Mouse (Mus musculus) ES-Bruce4 (cell line): ENCODE measurements around the gene Brip1. TPM values are rescaled to one million over a fixed set of nuclear protein-coding genes. Genes with fewer than 3 reads are reported as not detected.

Source experiments
- H3K27ac ChIP-seq: 2 replicates; pipeline ENCODE4 v1.5.1; 2012; ENCODE audit warnings: low read length, inconsistent platforms; ENCODE audit not compliant: insufficient read depth
- H3K27me3 ChIP-seq: 2 replicates; pipeline ENCODE4 v1.6.1; 2012; ENCODE audit warnings: mild to moderate bottlenecking, low read length, inconsistent platforms; ENCODE audit not compliant: control insufficient read depth, poor library complexity, insufficient read depth, severe bottlenecking
- H3K36me3 ChIP-seq: 2 replicates; pipeline ENCODE4 v1.6.1; 2012; ENCODE audit warnings: inconsistent platforms, mild to moderate bottlenecking, low read length, moderate library complexity; ENCODE audit not compliant: control insufficient read depth, poor library complexity, insufficient read depth, severe bottlenecking
- H3K4me1 ChIP-seq: one replicate; pipeline ENCODE4 v1.8.1; 2011; ENCODE audit warnings: low read length; ENCODE audit not compliant: control insufficient read depth, insufficient read depth
- H3K4me3 ChIP-seq: 2 replicates; pipeline ENCODE4 v1.5.1; 2011; ENCODE audit warnings: low read depth, mild to moderate bottlenecking, low read length
- H3K9ac ChIP-seq: 2 replicates; pipeline ENCODE4 v1.6.1; 2012; ENCODE audit warnings: low read depth, mild to moderate bottlenecking, inconsistent platforms; ENCODE audit not compliant: poor library complexity, severe bottlenecking
- H3K9me3 ChIP-seq: replicated peaks from 2 replicates; pipeline ENCODE4 v1.6.1; 2012; ENCODE audit warnings: mild to moderate bottlenecking, low read length, inconsistent platforms; ENCODE audit not compliant: control insufficient read depth, poor library complexity, insufficient read depth, severe bottlenecking
- CTCF ChIP-seq: IDR thresholded peaks from one replicate; pipeline ENCODE4 v1.8.1; 2011; ENCODE audit warnings: low read depth, low read length
- EP300 ChIP-seq: IDR thresholded peaks from 2 replicates; pipeline ENCODE4 v1.6.1; 2011; ENCODE audit warnings: low read depth, low read length; ENCODE audit not compliant: insufficient read depth
- POLR2A ChIP-seq: IDR thresholded peaks from one replicate; pipeline ENCODE4 v1.8.1; 2011; ENCODE audit warnings: low read length; ENCODE audit not compliant: insufficient read depth
- polyA plus RNA-seq: library from polyadenylated mRNA; stranded (reverse); fragments of >200 nt; gene quantifications from 2 replicates; pipeline ENCODE4 v1.2.4, GENCODE M21; 2011; ENCODE audit warnings: low read depth; ENCODE audit not compliant: missing spikeins, insufficient read depth, insufficient read length

Gene Brip1
- polyA plus RNA-seq, 1 experiment = 17.6 TPM

DNA sequence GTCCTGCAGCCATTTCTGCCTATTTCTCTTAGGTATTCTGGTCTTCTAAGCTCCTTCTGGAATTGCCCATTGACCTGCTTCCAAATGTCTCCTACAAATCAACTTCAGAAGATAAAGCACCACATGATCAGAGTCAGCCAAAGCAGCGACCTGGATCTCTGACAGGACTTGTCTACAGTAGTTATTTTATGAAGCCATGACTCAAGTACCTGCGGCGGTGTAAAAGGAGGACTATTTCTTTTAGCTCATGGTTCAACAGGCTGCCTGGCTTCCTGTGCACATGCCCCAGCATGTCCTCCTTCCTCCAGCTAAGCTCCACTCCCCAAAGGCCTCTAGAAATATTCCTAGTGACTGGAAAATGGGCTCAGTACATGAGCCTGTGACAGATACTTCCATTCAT, 69.7 kb downstream of the Brip1 start:
- H3K4me3 ChIP-seq = no peak overlapping the region
- H3K27me3 ChIP-seq = no peaks in the 10 kb centered on the region
- no peak overlapping the region for H3K27ac ChIP-seq
- TF ChIP-seq POLR2A = no peak
- TF ChIP-seq EP300 = no peak
- no peak for TF ChIP-seq CTCF
- H3K4me1 ChIP-seq = no peaks in the 10 kb centered on the region
- no peaks in the 10 kb centered on the region for H3K9me3 ChIP-seq
- H3K36me3 ChIP-seq = 0 out of 2 replicates have a peak, but pooled peaks cover 2% of the 10 kb centered on the region
- no peak overlapping the region for H3K9ac ChIP-seq

DNA sequence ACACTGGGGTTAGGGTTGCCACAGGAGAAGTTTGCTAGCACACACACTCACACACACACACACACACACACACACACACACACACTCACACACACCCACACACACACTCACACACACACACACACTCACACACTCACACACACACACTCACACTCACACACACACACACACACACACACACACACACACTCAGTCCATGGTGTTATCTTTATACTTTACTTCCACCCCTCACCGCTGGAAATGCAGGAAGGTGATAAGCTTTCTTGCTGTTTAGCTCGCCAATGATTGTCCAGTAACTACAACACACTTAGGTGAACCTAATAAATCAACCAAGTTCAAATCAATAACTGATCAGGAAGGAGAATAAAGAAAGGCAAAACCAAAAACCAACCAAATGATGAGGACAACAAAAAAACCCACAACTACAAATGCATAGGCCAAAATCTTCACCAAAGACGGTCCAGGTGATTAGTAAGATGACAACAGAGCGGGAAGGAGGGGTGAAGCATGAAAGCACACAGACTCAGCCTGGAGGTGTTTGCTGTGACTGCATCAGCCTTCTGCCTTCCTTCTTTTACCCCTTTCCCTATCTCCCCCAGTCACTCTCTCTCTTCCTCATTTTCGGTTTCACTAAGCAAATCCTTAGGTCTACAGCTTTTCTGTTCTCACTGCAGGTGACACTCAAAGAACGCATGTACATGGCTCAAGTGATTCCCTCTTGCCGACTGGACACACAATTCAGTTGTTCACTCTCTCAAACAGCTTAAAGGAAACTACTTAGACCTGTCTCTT, 83.7 kb downstream of the Brip1 start:
- TF ChIP-seq CTCF = no peak
- TF ChIP-seq EP300 = no peak
- no peak for TF ChIP-seq POLR2A
- Histone ChIP-seq H3K9me3 (no peaks in the 10 kb centered on the region), H3K4me1 (no peaks in the 10 kb centered on the region), H3K4me3 (no peak overlapping the region), H3K9ac (no peak overlapping the region), H3K27me3 (no peaks in the 10 kb centered on the region), H3K36me3 (no peaks in the 10 kb centered on the region), H3K27ac (no peak overlapping the region)

DNA sequence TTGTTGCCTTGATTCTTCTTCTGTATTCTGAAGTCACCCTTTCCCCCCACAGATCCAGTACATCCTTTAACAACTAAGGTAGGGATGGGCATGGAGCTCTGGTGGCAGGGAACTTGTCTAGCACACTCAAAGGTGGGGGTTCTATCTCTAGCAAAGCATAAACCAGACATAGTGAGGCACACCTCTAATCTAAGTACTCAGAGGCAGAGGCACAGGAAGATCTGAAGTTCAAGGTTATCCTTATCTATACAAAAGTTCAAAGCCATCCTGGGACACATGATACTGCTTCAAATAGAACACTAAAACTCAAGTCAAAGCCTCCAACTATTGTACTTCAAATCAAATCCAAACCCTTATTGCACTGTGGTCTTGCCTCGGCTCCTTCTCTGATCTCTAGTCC, 85.0 kb downstream of the Brip1 start:
- TF ChIP-seq CTCF = no peak
- TF ChIP-seq POLR2A = no peak
- no peak for TF ChIP-seq EP300
- H3K9me3 ChIP-seq = no peaks in the 10 kb centered on the region
- no peaks in the 10 kb centered on the region for H3K36me3 ChIP-seq
- H3K27me3 ChIP-seq = no peaks in the 10 kb centered on the region
- H3K4me3 ChIP-seq = no peak overlapping the region
- no peak overlapping the region for H3K9ac ChIP-seq
- no peak overlapping the region for H3K27ac ChIP-seq
- no peaks in the 10 kb centered on the region for H3K4me1 ChIP-seq

DNA sequence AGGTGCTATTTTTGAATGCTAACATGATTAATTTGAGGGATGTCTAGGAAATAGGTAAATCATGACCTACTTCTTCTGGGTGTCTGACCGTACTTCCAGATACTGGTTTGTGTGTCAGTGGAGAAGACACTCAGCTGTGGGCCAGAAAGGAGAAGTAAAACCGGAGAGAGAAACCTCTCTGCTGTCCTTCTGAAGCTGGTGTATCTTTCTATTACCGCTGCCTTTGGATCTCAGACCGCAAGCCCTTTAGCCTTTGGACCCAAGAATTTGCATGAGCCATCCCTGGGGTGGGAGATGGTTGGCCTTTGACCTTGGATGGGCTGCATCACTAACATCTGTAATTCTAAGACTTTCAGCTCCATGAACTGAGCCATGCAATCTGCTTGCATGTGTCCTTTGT, 93.7 kb downstream of the Brip1 start:
- H3K9ac ChIP-seq = no peak overlapping the region
- H3K4me3 ChIP-seq = no peak overlapping the region
- no peak overlapping the region for H3K27ac ChIP-seq
- no peaks in the 10 kb centered on the region for H3K36me3 ChIP-seq
- H3K9me3 ChIP-seq = no peaks in the 10 kb centered on the region
- H3K27me3 ChIP-seq = no peaks in the 10 kb centered on the region
- no peaks in the 10 kb centered on the region for H3K4me1 ChIP-seq
- TF ChIP-seq CTCF = no peak
- no peak for TF ChIP-seq EP300
- TF ChIP-seq POLR2A = no peak

DNA sequence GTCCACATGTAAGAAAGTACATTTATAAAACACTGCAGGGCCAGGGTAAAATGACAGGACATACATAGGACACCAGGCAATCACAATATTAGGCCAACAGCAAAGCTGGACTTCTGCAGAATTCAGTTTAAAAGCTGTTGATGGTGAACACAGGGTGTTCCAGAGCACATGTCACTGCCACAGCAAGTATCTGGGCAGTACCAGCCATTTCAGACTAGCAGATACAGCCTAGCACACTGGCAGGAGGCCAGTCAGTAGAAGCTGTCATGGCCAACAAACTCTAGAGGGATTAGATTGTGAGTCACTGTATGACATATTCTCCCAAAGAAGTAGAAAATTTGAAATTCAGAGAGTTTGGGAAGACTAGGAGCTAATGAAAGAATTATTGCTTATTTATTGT, 94.4 kb downstream of the Brip1 start:
- no peaks in the 10 kb centered on the region for H3K9me3 ChIP-seq
- H3K4me1 ChIP-seq = no peaks in the 10 kb centered on the region
- no peaks in the 10 kb centered on the region for H3K27me3 ChIP-seq
- H3K4me3 ChIP-seq = no peak overlapping the region
- no peaks in the 10 kb centered on the region for H3K36me3 ChIP-seq
- H3K27ac ChIP-seq = no peak overlapping the region
- TF ChIP-seq CTCF = no peak
- no peak for TF ChIP-seq POLR2A
- no peak for TF ChIP-seq EP300
- H3K9ac ChIP-seq = no peak overlapping the region

DNA sequence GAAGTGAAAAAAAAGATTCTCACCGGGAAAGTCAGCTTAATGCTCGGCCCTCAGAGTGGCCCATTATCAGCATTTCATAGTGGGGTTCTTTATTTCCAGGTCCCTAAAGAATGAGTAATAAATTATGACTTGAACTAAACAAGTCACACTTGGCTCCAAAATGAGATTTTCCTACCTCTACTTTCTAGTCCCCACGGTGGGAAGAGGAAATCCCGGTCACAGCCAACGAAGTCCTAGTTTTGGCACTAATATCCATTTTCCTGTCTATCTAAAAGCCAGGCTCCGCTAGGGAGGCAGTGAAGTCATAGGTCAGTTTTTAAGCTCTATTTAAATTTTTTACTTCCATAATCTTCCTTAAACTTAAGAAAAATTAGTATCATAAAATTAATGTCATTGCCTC, 99.8 kb downstream of the Brip1 start:
- Histone ChIP-seq H3K36me3 (no peaks in the 10 kb centered on the region; the same call in 1 of the 2 replicates), H3K9ac (no peak overlapping the region), H3K27ac (no peak overlapping the region), H3K4me3 (no peak overlapping the region), H3K9me3 (0 out of 2 replicates have a peak, but pooled peaks cover 4% of the 10 kb centered on the region), H3K27me3 (no peaks in the 10 kb centered on the region), H3K4me1 (no peaks in the 10 kb centered on the region)
- TF ChIP-seq CTCF = no peak
- no peak for TF ChIP-seq POLR2A
